Mouse (Mus musculus) C2C12 (cell line): ENCODE data around the gene Gm21891. TPM values are rescaled to one million over a fixed set of nuclear protein-coding genes. Genes with fewer than 3 reads are reported as not detected.
"Not testable (repeated sequence)": the region's sequence is repeated elsewhere in the genome, so short reads cannot be mapped to it uniquely, and the experiment has no call there.

Experiments used
- H3K27me3 ChIP-seq: one replicate; pipeline ENCODE4 v1.6.1; 2011; ENCODE audit not compliant: control insufficient read depth, insufficient read depth, insufficient read length
- H3K36me3 ChIP-seq: one replicate; pipeline ENCODE4 v1.6.1; 2011; ENCODE audit not compliant: control insufficient read depth, insufficient read depth
- H3K4me3 ChIP-seq: one replicate; pipeline ENCODE4 v1.5.1; 2011; ENCODE audit warnings: mild to moderate bottlenecking, control low read depth; ENCODE audit not compliant: poor library complexity, insufficient read depth, severe bottlenecking
- H3K79me2 ChIP-seq: one replicate; pipeline ENCODE4 v1.6.1; 2011; ENCODE audit not compliant: control insufficient read depth, insufficient read depth
- H3K79me3 ChIP-seq: one replicate; pipeline ENCODE4 v1.6.1; 2011; ENCODE audit warnings: low read depth, control low read depth
- H3ac ChIP-seq: one replicate; pipeline ENCODE3; 2011; ENCODE audit warnings: low read depth; ENCODE audit not compliant: control insufficient read depth, insufficient read length
- long read RNA-seq, 2 experiments: library from polyadenylated mRNA; unstranded; transcript quantifications; one replicate each; pipeline ENCODE4 v2.0.0; 2019 to 2020
- polyA plus RNA-seq: library from polyadenylated mRNA; unstranded; fragments of >200 nt; fragmentation: generic; extraction: Trizol; gene quantifications from one replicate; pipeline ENCODE4 v1.2.1, GENCODE M21; 2012; ENCODE audit warnings: missing spikeins

Gm21891 gene
- not detected for polyA plus RNA-seq
- long read RNA-seq, experiment 1 = 0 reads
- long read RNA-seq, experiment 2 = 0 reads

DNA sequence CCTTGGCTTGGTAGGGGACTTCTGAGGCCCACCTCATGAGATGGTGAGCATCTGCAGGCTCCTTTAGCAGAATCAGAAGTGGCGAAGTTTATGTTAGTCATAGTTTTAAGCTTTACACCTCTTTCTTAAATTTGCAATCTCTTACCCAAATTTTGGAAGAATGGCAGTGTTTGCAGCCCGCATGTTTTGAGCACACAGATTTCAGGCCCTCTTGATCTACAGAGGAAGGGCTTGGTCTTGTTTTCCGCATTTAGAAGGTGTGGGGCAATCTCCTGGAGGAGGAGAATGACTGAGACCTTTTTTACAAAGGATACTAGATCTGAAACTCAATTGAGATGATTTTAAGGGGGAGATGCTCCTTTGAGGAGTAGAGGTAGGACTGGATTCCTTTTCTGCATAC lies at the start of gene Gm21891:
TSS of gene Gm21891 (minus strand) at position 101 of the 400 bp plus-strand sequence.
- H3K79me3 ChIP-seq, H3ac ChIP-seq, H3K27me3 ChIP-seq, H3K36me3 ChIP-seq, H3K79me2 ChIP-seq, H3K4me3 ChIP-seq: not testable (repeated sequence)

DNA sequence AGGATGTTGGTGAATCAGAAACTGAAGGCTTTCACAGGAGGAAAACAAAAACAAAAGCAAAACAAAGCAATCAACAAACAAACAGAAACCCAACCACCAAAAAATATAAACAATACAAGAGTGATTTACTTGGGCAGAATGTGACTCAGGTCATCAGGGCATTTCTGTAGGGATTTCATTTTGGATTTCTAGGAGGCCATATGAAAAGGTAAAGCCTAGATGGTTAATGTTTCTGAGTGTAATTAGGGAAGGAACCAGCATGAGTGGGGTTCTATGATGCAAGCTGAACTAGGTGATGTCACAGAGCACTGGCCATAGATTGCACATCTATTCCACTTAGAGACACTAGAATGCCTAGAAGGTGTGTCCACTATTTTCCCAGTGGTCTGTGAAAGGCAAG lies 28.4 kb upstream of the Gm21891 start, which contains the start of gene Gm21425:
TSS of gene Gm21425 (plus strand) at position 301 of the 400 bp plus-strand sequence.
- H3K79me2 ChIP-seq, H3K4me3 ChIP-seq, H3K79me3 ChIP-seq, H3ac ChIP-seq, H3K36me3 ChIP-seq, H3K27me3 ChIP-seq: not testable (repeated sequence)

Other genes starting within 250 kb of the Gm21891 start
- not detected for gene Gm20807, start 90.6 kb downstream of the Gm21891 start, polyA plus RNA-seq
- not detected for gene Gm21425, start 28.5 kb upstream of the Gm21891 start, polyA plus RNA-seq
- gene Gm21828, start 90.4 kb upstream of the Gm21891 start, polyA plus RNA-seq = not detected
- not detected for gene Gm21440, start 118.9 kb upstream of the Gm21891 start, polyA plus RNA-seq
- gene Gm21454, start 119.0 kb upstream of the Gm21891 start, polyA plus RNA-seq = not detected
- not detected for gene Gm21725, start 215.6 kb upstream of the Gm21891 start, polyA plus RNA-seq